Mouse (Mus musculus): ENCODE measurements around the gene Zfp595. TPM values are rescaled to one million over a fixed set of nuclear protein-coding genes. Genes with fewer than 3 reads are reported as not detected.
"Not testable (repeated sequence)": the region's sequence is repeated elsewhere in the genome, so short reads cannot be mapped to it uniquely, and the experiment has no call there.

The Zfp595 gene
- polyA plus RNA-seq (2015; fragmentation: Nextera tagmentation; extraction: Ambion mirVana), result 2.7 TPM in 2 replicates

GRCm38 (mm10) chr13:67332019-67332724 lies at the start of gene Zfp595:
Gene Zfp595, minus strand, starts transcription at chr13:67332570.
- peak; percentile 89 for DNase-seq (ENCODE audit: low spot score)

- not testable (repeated sequence) for DNase-seq (ENCODE audit: low spot score)
Observed at GRCm38 (mm10) chr13:67376255-67376654, 43.9 kb upstream of the Zfp595 start.

- DNase-seq (ENCODE audit: low spot score), result peak; percentile 85
Observed at GRCm38 (mm10) chr13:67375050-67375911, 42.9 kb upstream of the Zfp595 start, which contains the start of the genes Gm28041 and Zfp456. Gene Gm28041, minus strand, starts transcription at chr13:67375733. Gene Zfp456, minus strand, starts transcription at chr13:67375810.

GRCm38 (mm10) chr13:67360131-67360744 lies 27.9 kb upstream of the Zfp595 start, which contains the start of the genes Gm28044 and Zfp953:
Gene Gm28044, minus strand, starts transcription at chr13:67360536.
Gene Zfp953, minus strand, starts transcription at chr13:67360605.
- DNase-seq (ENCODE audit: low spot score), result peak; percentile 92

GRCm38 (mm10) chr13:67351854-67352253 lies 19.5 kb upstream of the Zfp595 start:
- DNase-seq (ENCODE audit: low spot score), result no peak

- DNase-seq (ENCODE audit: low spot score), result no peak
Observed at GRCm38 (mm10) chr13:67343422-67343821, 11.1 kb upstream of the Zfp595 start.

GRCm38 (mm10) chr13:67332877-67333276 lies 507 bp upstream of the Zfp595 start:
- peak; percentile 3 for DNase-seq (ENCODE audit: low spot score)

- no peak for DNase-seq (ENCODE audit: low spot score)
Observed at GRCm38 (mm10) chr13:67306718-67307117, 25.7 kb downstream of the Zfp595 start.

GRCm38 (mm10) chr13:67305822-67306672 lies 26.3 kb downstream of the Zfp595 start, which contains the start of gene Zfp457:
Gene Zfp457, minus strand, starts transcription at chr13:67306485.
- DNase-seq (ENCODE audit: low spot score), result peak; percentile 91

GRCm38 (mm10) chr13:67278314-67278713 lies 54.1 kb downstream of the Zfp595 start, which contains the start of gene Zfp458:
Gene Zfp458, minus strand, starts transcription at chr13:67278466.
- DNase-seq (ENCODE audit: low spot score), result no peak

- DNase-seq (ENCODE audit: low spot score), result not testable (repeated sequence)
Observed at GRCm38 (mm10) chr13:67269383-67270065, 62.8 kb downstream of the Zfp595 start.

GRCm38 (mm10) chr13:67268568-67269369 lies 63.6 kb downstream of the Zfp595 start:
- DNase-seq (ENCODE audit: low spot score), result peak; percentile 86

Other genes starting within 250 kb of the Zfp595 start
- gene Zfp708, start 234.6 kb downstream of the Zfp595 start, polyA plus RNA-seq (2015; fragmentation: Nextera tagmentation; extraction: Ambion mirVana), result 5.3 and 5.7 TPM in 2 replicates
- 1.4 and 1.6 TPM in 2 replicates for gene Gm28557, start 224.0 kb downstream of the Zfp595 start, polyA plus RNA-seq (2015; fragmentation: Nextera tagmentation; extraction: Ambion mirVana)
- 0.09 TPM in 1 of 2 replicates, not detected in the other for gene Rslcan18, start 216.3 kb downstream of the Zfp595 start, polyA plus RNA-seq (2015; fragmentation: Nextera tagmentation; extraction: Ambion mirVana)
- 1.6 and 1.7 TPM in 2 replicates for gene Zfp759, start 210.9 kb downstream of the Zfp595 start, polyA plus RNA-seq (2015; fragmentation: Nextera tagmentation; extraction: Ambion mirVana)
- 6.6 and 9.0 TPM in 2 replicates for gene Rsl1, start 159.4 kb downstream of the Zfp595 start, polyA plus RNA-seq (2015; fragmentation: Nextera tagmentation; extraction: Ambion mirVana)
- 1.6 and 1.7 TPM in 2 replicates for gene Zfp455, start 138.1 kb downstream of the Zfp595 start, polyA plus RNA-seq (2015; fragmentation: Nextera tagmentation; extraction: Ambion mirVana)
- 1.6 and 1.7 TPM in 2 replicates for gene Zfp458, start 54.1 kb downstream of the Zfp595 start, polyA plus RNA-seq (2015; fragmentation: Nextera tagmentation; extraction: Ambion mirVana)
- 1.0 and 1.2 TPM in 2 replicates for gene Zfp457, start 26.1 kb downstream of the Zfp595 start, polyA plus RNA-seq (2015; fragmentation: Nextera tagmentation; extraction: Ambion mirVana)
- gene Gm28044, start 28.0 kb upstream of the Zfp595 start, polyA plus RNA-seq (2015; fragmentation: Nextera tagmentation; extraction: Ambion mirVana), result 0.35 TPM in 1 of 2 replicates, not detected in the other
- 1.7 and 2.1 TPM in 2 replicates for gene Zfp953, start 28.0 kb upstream of the Zfp595 start, polyA plus RNA-seq (2015; fragmentation: Nextera tagmentation; extraction: Ambion mirVana)
- gene Gm28041, start 43.2 kb upstream of the Zfp595 start, polyA plus RNA-seq (2015; fragmentation: Nextera tagmentation; extraction: Ambion mirVana), result 0.64 and 0.81 TPM in 2 replicates
- gene Zfp456, start 43.2 kb upstream of the Zfp595 start, polyA plus RNA-seq (2015; fragmentation: Nextera tagmentation; extraction: Ambion mirVana), result 1.7 and 1.9 TPM in 2 replicates
- 8.7 and 9.1 TPM in 2 replicates for gene Zfp429, start 67.2 kb upstream of the Zfp595 start, polyA plus RNA-seq (2015; fragmentation: Nextera tagmentation; extraction: Ambion mirVana)
- gene Zfp459, start 88.8 kb upstream of the Zfp595 start, polyA plus RNA-seq (2015; fragmentation: Nextera tagmentation; extraction: Ambion mirVana), result 2.2 and 2.3 TPM in 2 replicates
- gene Zfp874a, start 119.1 kb upstream of the Zfp595 start, polyA plus RNA-seq (2015; fragmentation: Nextera tagmentation; extraction: Ambion mirVana), result 6.6 and 7.7 TPM in 2 replicates
- gene Zfp874b, start 151.7 kb upstream of the Zfp595 start, polyA plus RNA-seq (2015; fragmentation: Nextera tagmentation; extraction: Ambion mirVana), result 4.3 and 5.7 TPM in 2 replicates
- gene Zfp58, start 168.0 kb upstream of the Zfp595 start, polyA plus RNA-seq (2015; fragmentation: Nextera tagmentation; extraction: Ambion mirVana), result 11.4 and 12.7 TPM in 2 replicates
- not detected in 2 replicates for gene Gm26965, start 193.6 kb upstream of the Zfp595 start, polyA plus RNA-seq (2015; fragmentation: Nextera tagmentation; extraction: Ambion mirVana)
- 43.2 and 54.1 TPM in 2 replicates for gene Zfp87, start 193.6 kb upstream of the Zfp595 start, polyA plus RNA-seq (2015; fragmentation: Nextera tagmentation; extraction: Ambion mirVana)
- 13.5 and 14.0 TPM in 2 replicates for gene Zfp748, start 221.3 kb upstream of the Zfp595 start, polyA plus RNA-seq (2015; fragmentation: Nextera tagmentation; extraction: Ambion mirVana)